Mouse (Mus musculus) stomach, postnatal 0 days (tissue): ENCODE measurements at regions not wholly inside any gene's neighbourhood (a gene's known extent, or its start where the extent isn't known, plus 50 kb on each side); places are given as distances from the start of the nearest gene placed in this dataset.
"Not testable (repeated sequence)": the region's sequence is repeated elsewhere in the genome, so short reads cannot be mapped to it uniquely, and the experiment has no call there.

ENCODE experiments used
- ATAC-seq: fragments of 200-750 bp; cut with Nextera tagmentation; 2 replicates; pipeline ENCODE4 v1.8.0; 2017; ENCODE audit not compliant: low FRiP score, low TSS enrichment
- DNase-seq: peaks from one replicate; pipeline ENCODE4 v3.0.0-alpha.2; 2016; ENCODE audit warnings: low spot score
- H3K27ac ChIP-seq: fragments of 300-500 bp; sonication (generic); replicated peaks from 2 replicates; pipeline ENCODE4 v1.5.1; 2014; ENCODE audit warnings: mild to moderate bottlenecking, control low read depth
- H3K27me3 ChIP-seq: fragments of 300-500 bp; sonication (generic); 2 replicates; pipeline ENCODE4 v1.6.1; 2014; ENCODE audit warnings: low read length; ENCODE audit not compliant: control insufficient read depth, insufficient read depth
- H3K36me3 ChIP-seq: fragments of 300-500 bp; sonication (generic); 2 replicates; pipeline ENCODE4 v1.6.1; 2014; ENCODE audit warnings: low read length, mixed read lengths; ENCODE audit not compliant: control insufficient read depth, insufficient read depth
- H3K4me1 ChIP-seq: fragments of 300-500 bp; sonication (generic); replicated peaks from 2 replicates; pipeline ENCODE4 v1.6.1; 2014; ENCODE audit warnings: antibody characterized with exemption; ENCODE audit not compliant: control insufficient read depth, insufficient read depth
- H3K4me2 ChIP-seq: fragments of 300-500 bp; sonication (generic); replicated peaks from 2 replicates; pipeline ENCODE4 v1.6.1; 2014; ENCODE audit warnings: low read depth, mild to moderate bottlenecking, control low read depth, moderate library complexity
- H3K4me3 ChIP-seq: fragments of 300-500 bp; sonication (generic); 2 replicates; pipeline ENCODE4 v1.5.1; 2014; ENCODE audit warnings: low read depth, low read length, control low read depth
- H3K9ac ChIP-seq: fragments of 300-500 bp; sonication (generic); 2 replicates; pipeline ENCODE4 v1.6.1; 2014; ENCODE audit warnings: mild to moderate bottlenecking, low read length, control low read depth, mixed read lengths
- H3K9me3 ChIP-seq: fragments of 300-500 bp; sonication (generic); 2 replicates; pipeline ENCODE4 v1.6.1; 2016; ENCODE audit warnings: low read length; ENCODE audit not compliant: control insufficient read depth
- CTCF ChIP-seq: IDR thresholded peaks from 2 replicates; pipeline ENCODE4 v1.5.1; 2016; ENCODE audit warnings: antibody characterized with exemption, low read depth, mild to moderate bottlenecking, moderate library complexity
- EP300 ChIP-seq: optimal IDR thresholded peaks from 2 replicates; pipeline ENCODE3; 2016; ENCODE audit warnings: antibody characterized with exemption
- WGBS: fragments of 180-500 bp; shearing (Covaris S2); extraction: QIAGEN DNeasy Blood & Tissue Kit; methylation state at CpG from one replicate; pipeline ENCODE4 v1.1.7; 2014; 5-methylcytosine and 5-hydroxymethylcytosine counted together

GRCm38 (mm10) chr2:149283274-149283673 lies 121.6 kb upstream of the Cst10 start:
- no peak overlapping the region for H3K9ac ChIP-seq
- no peaks in the 10 kb centered on the region for H3K9me3 ChIP-seq
- TF ChIP-seq CTCF: no peak
- TF ChIP-seq EP300: no peak
- no peak overlapping the region for H3K4me2 ChIP-seq
- no peak for ATAC-seq
- DNase-seq: no peak
- no peak overlapping the region for H3K4me3 ChIP-seq
- H3K27me3 ChIP-seq: no peaks in the 10 kb centered on the region
- no peaks in the 10 kb centered on the region for H3K4me1 ChIP-seq
- no peak overlapping the region for H3K27ac ChIP-seq
- 77% methylated on average over 5 of the region's 5 CpGs for WGBS
- no peaks in the 10 kb centered on the region for H3K36me3 ChIP-seq

GRCm38 (mm10) chr2:149284199-149284598 lies 120.7 kb upstream of the Cst10 start:
- Histone ChIP-seq H3K4me1 (no peaks in the 10 kb centered on the region), H3K36me3 (no peaks in the 10 kb centered on the region), H3K4me3 (no peak overlapping the region), H3K4me2 (no peak overlapping the region), H3K27me3 (no peaks in the 10 kb centered on the region), H3K27ac (no peak overlapping the region), H3K9ac (no peak overlapping the region), H3K9me3 (no peaks in the 10 kb centered on the region)
- no peak for ATAC-seq
- no peak for DNase-seq
- 56% methylated on average over 1 of the region's 1 CpGs for WGBS
- TF ChIP-seq EP300 (no peak), CTCF (no peak)

GRCm38 (mm10) chr2:149296936-149297335 lies 107.9 kb upstream of the Cst10 start:
- H3K4me3 ChIP-seq, H3K36me3 ChIP-seq, H3K4me1 ChIP-seq, H3K4me2 ChIP-seq, DNase-seq, H3K9ac ChIP-seq, H3K9me3 ChIP-seq, H3K27ac ChIP-seq, ATAC-seq, H3K27me3 ChIP-seq: not testable (repeated sequence)
- WGBS: 80% methylated on average over 2 of the region's 2 CpGs

- ATAC-seq: no peak
- no peak overlapping the region for H3K4me3 ChIP-seq
These were observed 99.3 kb upstream of the Cst10 start for GRCm38 (mm10) chr2:149305553-149305952.

GRCm38 (mm10) chr2:149350239-149350811 lies 54.5 kb upstream of the Cst10 start:
- H3K4me3 ChIP-seq: no peak overlapping the region
- no peaks in the 10 kb centered on the region for H3K36me3 ChIP-seq
- no peak overlapping the region for H3K27ac ChIP-seq
- H3K4me1 ChIP-seq: no peaks in the 10 kb centered on the region
- 17% methylated on average over 3 of the region's 3 CpGs for WGBS
- H3K4me2 ChIP-seq: no peak overlapping the region
- DNase-seq (peak; percentile 33), ATAC-seq (no peak)
- H3K9ac ChIP-seq: no peak overlapping the region
- H3K9me3 ChIP-seq: no peaks in the 10 kb centered on the region
- H3K27me3 ChIP-seq: no peaks in the 10 kb centered on the region
- no peak for TF ChIP-seq EP300
- TF ChIP-seq CTCF: peak; percentile 84

More at GRCm38 (mm10) chr2:149305553-149305952, 99.3 kb upstream of the Cst10 start:
- TF ChIP-seq EP300: no peak
- no peak overlapping the region for H3K9ac ChIP-seq
- no peaks in the 10 kb centered on the region for H3K9me3 ChIP-seq
- DNase-seq: no peak
- H3K4me2 ChIP-seq: no peak overlapping the region
- no peaks in the 10 kb centered on the region for H3K27me3 ChIP-seq
- no peaks in the 10 kb centered on the region for H3K4me1 ChIP-seq
- no peaks in the 10 kb centered on the region for H3K36me3 ChIP-seq
- 89% methylated on average over 1 of the region's 1 CpGs for WGBS
- H3K27ac ChIP-seq: no peak overlapping the region
